Mouse (Mus musculus): ENCODE measurements around the gene Wfdc6b. TPM values are rescaled to one million over a fixed set of nuclear protein-coding genes. Genes with fewer than 3 reads are reported as not detected.
"Not testable (repeated sequence)": the region's sequence is repeated elsewhere in the genome, so short reads cannot be mapped to it uniquely, and the experiment has no call there.

The Wfdc6b gene
- polyA plus RNA-seq (2015; fragmentation: Nextera tagmentation; extraction: Ambion mirVana), result not detected in 2 replicates

GRCm38 (mm10) chr2:164613471-164613870 is at the start of gene Wfdc6b, which contains the start of gene Wfdc8:
Gene Wfdc6b (plus strand): TSS chr2:164613522.
Gene Wfdc8 (minus strand): TSS chr2:164613626.
- not testable (repeated sequence) for H3K36me3 ChIP-seq; H3K27ac ChIP-seq; H3K27me3 ChIP-seq; H3K4me1 ChIP-seq; ATAC-seq (ENCODE audit: insufficient number of reproducible peaks, low FRiP score, low TSS enrichment, low read depth); H3K4me2 ChIP-seq; H3K9me3 ChIP-seq; H3K9ac ChIP-seq; H3K4me3 ChIP-seq
- WGBS, result 49% methylated on average over 8 of the region's 8 CpGs

GRCm38 (mm10) chr2:164564346-164564745 is 49.0 kb upstream of the Wfdc6b start:
- Histone ChIP-seq H3K9me3 (no peaks in the 10 kb centered on the region), H3K4me3 (no peak overlapping the region), H3K9ac (no peak overlapping the region)

GRCm38 (mm10) chr2:164566997-164567396 is 46.3 kb upstream of the Wfdc6b start:
- H3K4me3 ChIP-seq, result no peak overlapping the region
- H3K27me3 ChIP-seq, result peaks cover 6% of the 10 kb centered on the region; the same call in 1 of the 2 replicates
- no peaks in the 10 kb centered on the region for H3K9me3 ChIP-seq
- 74% methylated on average over 2 of the region's 2 CpGs for WGBS
- no peaks in the 10 kb centered on the region for H3K36me3 ChIP-seq
- peaks cover 24% of the 10 kb centered on the region for H3K4me1 ChIP-seq
- no peak overlapping the region for H3K9ac ChIP-seq
- no peak for ATAC-seq (ENCODE audit: insufficient number of reproducible peaks, low FRiP score, low TSS enrichment, low read depth)
- H3K27ac ChIP-seq, result no peak overlapping the region
- H3K4me2 ChIP-seq, result no peak overlapping the region

More at GRCm38 (mm10) chr2:164564346-164564745, 49.0 kb upstream of the Wfdc6b start:
- no peak overlapping the region for H3K27ac ChIP-seq
- no peak for ATAC-seq (ENCODE audit: insufficient number of reproducible peaks, low FRiP score, low TSS enrichment, low read depth)
- no peak overlapping the region; the same call in 1 of the 2 replicates for H3K4me2 ChIP-seq
- H3K36me3 ChIP-seq, result no peaks in the 10 kb centered on the region
- WGBS, result 60% methylated on average over 5 of the region's 5 CpGs
- peaks cover 24% of the 10 kb centered on the region for H3K4me1 ChIP-seq
- peaks cover 6% of the 10 kb centered on the region; the same call in 1 of the 2 replicates for H3K27me3 ChIP-seq

GRCm38 (mm10) chr2:164567460-164567859 is 45.9 kb upstream of the Wfdc6b start:
- no peak for ATAC-seq (ENCODE audit: insufficient number of reproducible peaks, low FRiP score, low TSS enrichment, low read depth)
- no peak overlapping the region for H3K27ac ChIP-seq
- peaks cover 19% of the 10 kb centered on the region for H3K4me1 ChIP-seq
- H3K36me3 ChIP-seq, result no peaks in the 10 kb centered on the region
- H3K27me3 ChIP-seq, result peaks cover 2% of the 10 kb centered on the region; the same call in 1 of the 2 replicates
- 86% methylated on average over 4 of the region's 5 CpGs for WGBS
- H3K4me3 ChIP-seq, result no peak overlapping the region
- H3K4me2 ChIP-seq, result no peak overlapping the region
- no peaks in the 10 kb centered on the region for H3K9me3 ChIP-seq
- no peak overlapping the region for H3K9ac ChIP-seq

- H3K9me3 ChIP-seq; ATAC-seq (ENCODE audit: insufficient number of reproducible peaks, low FRiP score, low TSS enrichment, low read depth); H3K4me3 ChIP-seq; H3K36me3 ChIP-seq; H3K4me1 ChIP-seq; H3K27ac ChIP-seq; H3K4me2 ChIP-seq; H3K27me3 ChIP-seq; H3K9ac ChIP-seq: not testable (repeated sequence)
- 76% methylated on average over 6 of the region's 6 CpGs for WGBS
Observed at GRCm38 (mm10) chr2:164573359-164573758, 40.0 kb upstream of the Wfdc6b start, which contains the start of gene Spint3. Gene Spint3 (minus strand): TSS chr2:164573459.

GRCm38 (mm10) chr2:164585025-164585725 is 28.1 kb upstream of the Wfdc6b start, which contains the start of gene Wfdc6a:
Gene Wfdc6a (minus strand): TSS chr2:164585447.
- H3K4me1 ChIP-seq; H3K4me2 ChIP-seq; H3K27me3 ChIP-seq; H3K27ac ChIP-seq; H3K4me3 ChIP-seq; H3K36me3 ChIP-seq; ATAC-seq (ENCODE audit: insufficient number of reproducible peaks, low FRiP score, low TSS enrichment, low read depth); H3K9ac ChIP-seq; H3K9me3 ChIP-seq: not testable (repeated sequence)
- WGBS, result 50% methylated on average over 13 of the region's 13 CpGs

GRCm38 (mm10) chr2:164592014-164592413 is 21.3 kb upstream of the Wfdc6b start:
- Histone ChIP-seq H3K9me3 (no peaks in the 10 kb centered on the region), H3K4me2 (no peak overlapping the region), H3K4me1 (no peaks in the 10 kb centered on the region), H3K36me3 (no peaks in the 10 kb centered on the region), H3K4me3 (no peak overlapping the region), H3K27ac (no peak overlapping the region), H3K27me3 (no peaks in the 10 kb centered on the region), H3K9ac (no peak overlapping the region)
- ATAC-seq (ENCODE audit: insufficient number of reproducible peaks, low FRiP score, low TSS enrichment, low read depth), result no peak
- 7% methylated on average over 4 of the region's 4 CpGs for whole genome bisulfite sequencing

GRCm38 (mm10) chr2:164593494-164593893 is 19.8 kb upstream of the Wfdc6b start, which contains the start of gene Eppin:
Gene Eppin (minus strand): TSS chr2:164593594.
- Histone ChIP-seq H3K4me1 (no peaks in the 10 kb centered on the region), H3K4me2 (no peak within 1 kb of the TSS), H3K27me3 (no peaks in the 10 kb centered on the region), H3K9ac (no peak within 1 kb of the TSS), H3K36me3 (no peaks in the 10 kb centered on the region), H3K4me3 (no peak within 1 kb of the TSS), H3K27ac (no peak within 1 kb of the TSS), H3K9me3 (no peaks in the 10 kb centered on the region)
- 79% methylated on average over 4 of the region's 4 CpGs for WGBS
- no peak for ATAC-seq (ENCODE audit: insufficient number of reproducible peaks, low FRiP score, low TSS enrichment, low read depth)

GRCm38 (mm10) chr2:164600179-164600578 is 13.1 kb upstream of the Wfdc6b start:
- Histone ChIP-seq H3K27ac (no peak overlapping the region), H3K4me1 (no peaks in the 10 kb centered on the region), H3K4me3 (no peak overlapping the region), H3K36me3 (no peaks in the 10 kb centered on the region), H3K9me3 (no peaks in the 10 kb centered on the region), H3K4me2 (no peak overlapping the region), H3K9ac (no peak overlapping the region), H3K27me3 (no peaks in the 10 kb centered on the region)
- no peak for ATAC-seq (ENCODE audit: insufficient number of reproducible peaks, low FRiP score, low TSS enrichment, low read depth)
- 61% methylated on average over 3 of the region's 3 CpGs for WGBS

GRCm38 (mm10) chr2:164603482-164603881 is 9.8 kb upstream of the Wfdc6b start:
- H3K4me2 ChIP-seq, result no peak overlapping the region
- ATAC-seq (ENCODE audit: insufficient number of reproducible peaks, low FRiP score, low TSS enrichment, low read depth), result no peak
- H3K4me3 ChIP-seq, result no peak overlapping the region
- H3K27ac ChIP-seq, result no peak overlapping the region
- WGBS, result 92% methylated on average over 3 of the region's 3 CpGs
- no peaks in the 10 kb centered on the region for H3K36me3 ChIP-seq
- H3K9me3 ChIP-seq, result no peaks in the 10 kb centered on the region
- no peak overlapping the region for H3K9ac ChIP-seq
- H3K4me1 ChIP-seq, result no peaks in the 10 kb centered on the region
- no peaks in the 10 kb centered on the region for H3K27me3 ChIP-seq

GRCm38 (mm10) chr2:164604411-164604810 is 8.9 kb upstream of the Wfdc6b start:
- WGBS, result 84% methylated on average over 8 of the region's 8 CpGs
- no peaks in the 10 kb centered on the region for H3K36me3 ChIP-seq
- H3K9ac ChIP-seq, result no peak overlapping the region
- H3K4me2 ChIP-seq, result no peak overlapping the region
- H3K4me1 ChIP-seq, result no peaks in the 10 kb centered on the region
- H3K9me3 ChIP-seq, result no peaks in the 10 kb centered on the region
- no peak overlapping the region for H3K4me3 ChIP-seq
- ATAC-seq (ENCODE audit: insufficient number of reproducible peaks, low FRiP score, low TSS enrichment, low read depth), result no peak
- H3K27ac ChIP-seq, result no peak overlapping the region
- H3K27me3 ChIP-seq, result no peaks in the 10 kb centered on the region

GRCm38 (mm10) chr2:164608781-164609180 is 4.5 kb upstream of the Wfdc6b start:
- H3K4me1 ChIP-seq, result no peaks in the 10 kb centered on the region
- no peaks in the 10 kb centered on the region for H3K27me3 ChIP-seq
- no peak overlapping the region for H3K4me2 ChIP-seq
- no peak overlapping the region for H3K27ac ChIP-seq
- WGBS, result 67% methylated on average over 6 of the region's 6 CpGs
- no peaks in the 10 kb centered on the region for H3K36me3 ChIP-seq
- H3K4me3 ChIP-seq, result no peak overlapping the region
- ATAC-seq (ENCODE audit: insufficient number of reproducible peaks, low FRiP score, low TSS enrichment, low read depth), result no peak
- no peaks in the 10 kb centered on the region for H3K9me3 ChIP-seq
- H3K9ac ChIP-seq, result no peak overlapping the region
